Mouse (Mus musculus) limb, embryonic 12.5 days (tissue): Measurements from ENCODE around the gene P2ry6. TPM values are rescaled to one million over a fixed set of nuclear protein-coding genes. Genes with fewer than 3 reads are reported as not detected.

Experiments
- ATAC-seq: fragments of 200-750 bp; cut with Nextera tagmentation; 2 replicates; pipeline ENCODE4 v1.8.0; 2017; ENCODE audit warnings: low read depth, moderate TSS enrichment; ENCODE audit not compliant: insufficient number of reproducible peaks, insufficient read depth, low FRiP score, low TSS enrichment
- H3K27ac ChIP-seq: fragments of 300-500 bp; sonication (generic); 2 replicates; pipeline ENCODE4 v1.5.1; 2016; ENCODE audit warnings: mild to moderate bottlenecking, moderate library complexity
- H3K27me3 ChIP-seq: fragments of 300-500 bp; sonication (generic); 2 replicates; pipeline ENCODE4 v1.6.1; 2016; ENCODE audit warnings: mild to moderate bottlenecking, moderate library complexity
- H3K36me3 ChIP-seq: fragments of 300-500 bp; sonication (generic); 2 replicates; pipeline ENCODE4 v1.6.1; 2016; ENCODE audit warnings: mild to moderate bottlenecking, moderate library complexity
- H3K4me1 ChIP-seq: fragments of 300-500 bp; sonication (generic); replicated peaks from 2 replicates; pipeline ENCODE4 v1.6.1; 2016
- H3K4me2 ChIP-seq: fragments of 300-500 bp; sonication (generic); 2 replicates; pipeline ENCODE4 v1.6.1; 2016; ENCODE audit warnings: mild to moderate bottlenecking, moderate library complexity
- H3K4me3 ChIP-seq: fragments of 300-500 bp; sonication (generic); replicated peaks from 2 replicates; pipeline ENCODE4 v1.5.1; 2016; ENCODE audit warnings: mild to moderate bottlenecking
- H3K9ac ChIP-seq: fragments of 300-500 bp; sonication (generic); replicated peaks from 2 replicates; pipeline ENCODE4 v1.6.1; 2016; ENCODE audit warnings: mild to moderate bottlenecking, moderate library complexity
- H3K9me3 ChIP-seq: fragments of 300-500 bp; sonication (generic); 2 replicates; pipeline ENCODE4 v1.6.1; 2016; ENCODE audit warnings: mild to moderate bottlenecking, moderate library complexity
- WGBS: fragments of 180-500 bp; shearing (Covaris S2); methylation state at CpG from one replicate; pipeline ENCODE4 v1.1.7; 2016; 5-methylcytosine and 5-hydroxymethylcytosine counted together
- polyA plus RNA-seq: library from polyadenylated mRNA; unstranded; fragments of >200 nt; fragmentation: Nextera tagmentation; extraction: Ambion mirVana; gene quantifications from 2 replicates; pipeline ENCODE4 v1.2.1, GENCODE M21; 2016

The P2ry6 gene
- polyA plus RNA-seq, 1 experiment from 2014 or later, result 2.0 TPM

DNA sequence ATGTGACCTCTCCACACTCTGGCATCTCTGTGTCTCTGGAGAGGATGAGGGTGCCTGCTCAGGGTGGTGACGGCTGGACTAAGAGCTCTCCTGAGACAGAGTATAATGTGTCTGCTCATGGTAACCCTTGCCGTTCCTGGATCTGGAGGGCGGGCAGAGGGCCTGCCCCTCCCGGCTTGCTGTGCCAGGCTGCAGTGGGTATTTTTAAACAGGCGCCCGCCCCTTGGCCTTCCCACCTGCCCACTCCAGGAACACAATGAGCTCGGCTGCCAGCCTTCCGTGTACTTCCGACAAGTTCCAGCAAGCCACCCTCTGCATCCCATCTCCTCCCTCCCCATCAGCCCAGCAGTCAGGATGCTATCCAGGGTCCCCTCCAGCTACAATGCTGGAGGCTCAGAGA, 62.7 kb downstream of the P2ry6 start:
- no peak overlapping the region for H3K4me3 ChIP-seq
- peak overlapping the region; percentile 35 for H3K4me2 ChIP-seq
- H3K4me1 ChIP-seq, result peaks cover 60% of the 10 kb centered on the region
- H3K36me3 ChIP-seq, result peaks cover 57% of the 10 kb centered on the region
- H3K27me3 ChIP-seq, result no peaks in the 10 kb centered on the region
- no peaks in the 10 kb centered on the region for H3K9me3 ChIP-seq
- H3K9ac ChIP-seq, result 0 out of 2 replicates have a peak overlapping the region, but pooled peaks have one; percentile 13
- H3K27ac ChIP-seq, result peak overlapping the region; percentile 51; the same call in 1 of the 2 replicates
- WGBS, result 59% methylated on average over 9 of the region's 9 CpGs
- ATAC-seq, result no peak

DNA sequence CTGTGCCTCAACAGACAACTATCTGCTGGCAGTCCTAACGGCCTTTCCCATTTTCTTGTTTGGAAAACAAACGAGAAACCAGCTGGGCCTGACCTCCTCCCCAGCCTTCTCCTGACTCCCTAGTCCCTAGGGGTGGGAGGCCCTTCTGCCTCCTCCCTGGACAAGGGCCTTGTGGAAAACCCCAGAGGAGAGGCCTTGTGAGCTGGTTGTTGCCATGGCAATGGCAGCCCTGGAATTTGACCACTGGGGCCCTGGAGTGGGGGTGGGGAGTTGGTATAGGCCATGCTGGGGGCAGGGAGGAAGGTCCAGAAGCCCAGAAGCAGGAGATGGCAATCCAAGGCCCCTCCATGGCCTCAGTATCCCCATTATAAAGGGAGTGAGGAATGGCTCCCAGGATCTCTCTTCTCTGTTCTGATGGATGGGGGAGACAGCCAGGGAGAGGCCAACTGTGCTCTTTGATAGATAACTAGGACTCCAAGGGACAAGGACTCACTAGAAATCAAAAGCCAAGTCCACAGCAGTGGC, 63.1 kb downstream of the P2ry6 start:
- ATAC-seq, result no peak
- H3K4me1 ChIP-seq, result peaks cover 56% of the 10 kb centered on the region
- no peak overlapping the region for H3K4me3 ChIP-seq
- peaks cover 52% of the 10 kb centered on the region for H3K36me3 ChIP-seq
- H3K4me2 ChIP-seq, result peak overlapping the region; percentile 35
- WGBS, result 8% methylated on average over 2 of the region's 2 CpGs
- no peaks in the 10 kb centered on the region for H3K27me3 ChIP-seq
- peak overlapping the region; percentile 51; the same call in 1 of the 2 replicates for H3K27ac ChIP-seq
- H3K9me3 ChIP-seq, result no peaks in the 10 kb centered on the region
- H3K9ac ChIP-seq, result 0 out of 2 replicates have a peak overlapping the region, but pooled peaks have one; percentile 24

DNA sequence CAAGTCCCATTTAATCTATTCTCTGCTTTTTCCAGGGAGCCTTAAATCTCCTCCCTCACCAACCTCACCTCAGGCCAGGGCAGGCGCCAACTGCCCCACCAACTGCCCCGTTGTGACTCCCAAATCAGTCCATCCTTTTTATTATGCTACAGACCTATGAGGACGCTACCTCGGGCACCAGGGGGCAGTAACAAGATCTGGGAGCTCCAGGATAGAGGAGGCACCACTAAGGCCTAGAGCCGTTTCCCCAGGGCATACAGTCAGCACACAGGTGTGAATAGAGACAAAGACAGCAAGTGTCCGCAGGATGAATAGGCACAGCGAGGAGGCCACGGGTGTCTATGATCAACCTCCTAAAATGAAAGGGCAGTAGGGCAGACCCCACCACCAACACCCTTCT, 65.9 kb downstream of the P2ry6 start:
- H3K4me3 ChIP-seq, result no peak overlapping the region
- no peak overlapping the region for H3K9ac ChIP-seq
- no peak overlapping the region for H3K4me2 ChIP-seq
- WGBS, result 47% methylated on average over 8 of the region's 8 CpGs
- no peaks in the 10 kb centered on the region for H3K27me3 ChIP-seq
- peaks cover 45% of the 10 kb centered on the region for H3K4me1 ChIP-seq
- H3K36me3 ChIP-seq, result peaks cover 42% of the 10 kb centered on the region
- H3K9me3 ChIP-seq, result no peaks in the 10 kb centered on the region
- peak overlapping the region; percentile 89 for H3K27ac ChIP-seq
- no peak for ATAC-seq

DNA sequence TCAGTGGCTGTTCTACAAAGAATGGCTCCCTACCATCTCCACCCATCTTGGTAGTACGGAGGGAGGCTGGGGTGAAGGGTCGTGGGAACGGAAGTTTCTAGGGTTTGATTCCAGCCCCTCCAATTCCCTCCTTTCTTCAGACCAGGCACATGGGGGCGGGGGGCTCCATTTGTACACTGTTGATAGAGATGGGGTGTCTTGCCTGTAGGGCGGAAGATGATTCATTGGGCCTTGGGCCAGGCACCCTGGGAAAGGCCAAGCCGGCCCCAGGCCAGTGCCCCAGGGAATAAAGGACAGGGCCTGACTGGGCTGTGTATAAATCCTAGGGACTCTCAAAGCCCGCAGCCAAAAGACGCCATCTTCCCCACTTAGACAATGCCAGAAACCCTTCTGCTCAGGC, 66.4 kb downstream of the P2ry6 start:
- no peak overlapping the region for H3K4me3 ChIP-seq
- 0 out of 2 replicates have a peak, but pooled peaks have one; percentile 16 for ATAC-seq
- WGBS, result 84% methylated on average over 8 of the region's 8 CpGs
- H3K9me3 ChIP-seq, result no peaks in the 10 kb centered on the region
- H3K27ac ChIP-seq, result peak overlapping the region; percentile 89
- peaks cover 37% of the 10 kb centered on the region for H3K36me3 ChIP-seq
- H3K9ac ChIP-seq, result no peak overlapping the region
- no peaks in the 10 kb centered on the region for H3K27me3 ChIP-seq
- peak overlapping the region; percentile 42; the same call in 1 of the 2 replicates for H3K4me2 ChIP-seq
- peaks cover 42% of the 10 kb centered on the region for H3K4me1 ChIP-seq

- H3K27ac ChIP-seq, result peak overlapping the region; percentile 89
- H3K9ac ChIP-seq, result no peak overlapping the region
- peaks cover 32% of the 10 kb centered on the region for H3K36me3 ChIP-seq
- H3K9me3 ChIP-seq, result no peaks in the 10 kb centered on the region
- WGBS, result 4% methylated on average over 1 of the region's 1 CpGs
- H3K27me3 ChIP-seq, result no peaks in the 10 kb centered on the region
- peak overlapping the region; percentile 42 for H3K4me2 ChIP-seq
- H3K4me1 ChIP-seq, result peaks cover 35% of the 10 kb centered on the region
- no peak for ATAC-seq
- no peak overlapping the region for H3K4me3 ChIP-seq
These were observed 67.2 kb downstream of the P2ry6 start for GRCm38 (mm10) chr7:100907231-100907630.

DNA sequence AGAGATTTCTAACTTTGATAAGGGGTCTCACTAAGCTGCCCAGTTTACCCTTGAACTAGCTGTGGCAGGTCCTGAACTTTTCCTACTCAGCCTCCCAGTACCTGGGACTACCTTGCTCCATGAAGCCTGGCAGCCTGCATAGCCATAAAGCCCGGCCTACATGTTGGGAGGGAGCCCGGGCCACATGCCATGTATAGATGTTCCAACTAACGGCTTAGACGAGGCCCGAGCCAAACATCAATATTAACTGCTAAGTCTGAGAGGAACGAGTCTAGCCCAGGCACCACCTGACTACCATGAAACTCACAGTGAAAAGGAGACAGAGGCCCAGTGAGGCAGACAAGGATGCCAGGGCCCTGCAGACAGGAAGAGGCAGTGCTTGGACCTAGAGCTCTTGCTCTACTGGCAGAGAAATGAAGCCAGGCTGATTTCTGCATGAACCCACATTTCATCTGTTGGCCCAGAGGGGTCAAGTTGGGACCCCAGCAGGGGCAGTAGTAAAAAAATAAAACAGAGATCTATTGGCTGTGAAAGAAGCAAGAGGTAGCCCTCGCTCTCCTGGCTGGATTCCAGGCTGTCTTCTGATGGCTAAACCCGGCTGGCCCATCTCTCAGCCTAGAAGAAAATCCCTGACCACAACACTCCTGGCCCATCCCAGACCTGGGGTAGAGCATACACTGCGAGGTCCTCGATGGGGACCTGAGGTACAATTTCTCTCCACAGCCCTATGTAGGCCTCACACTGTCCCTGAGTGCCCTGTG, 68.2 kb downstream of the P2ry6 start:
- peaks cover 24% of the 10 kb centered on the region for H3K4me1 ChIP-seq
- no peak for ATAC-seq
- 90% methylated on average over 10 of the region's 10 CpGs for WGBS
- H3K36me3 ChIP-seq, result peaks cover 28% of the 10 kb centered on the region
- H3K27ac ChIP-seq, result no peak overlapping the region
- no peak overlapping the region for H3K4me3 ChIP-seq
- no peaks in the 10 kb centered on the region for H3K27me3 ChIP-seq
- no peaks in the 10 kb centered on the region for H3K9me3 ChIP-seq
- no peak overlapping the region for H3K4me2 ChIP-seq
- H3K9ac ChIP-seq, result no peak overlapping the region

GRCm38 (mm10) chr7:100905037-100905436, 69.4 kb downstream of the P2ry6 start:
- Histone ChIP-seq H3K4me2 (no peak overlapping the region), H3K27ac (no peak overlapping the region), H3K4me1 (peaks cover 17% of the 10 kb centered on the region), H3K9me3 (no peaks in the 10 kb centered on the region), H3K27me3 (no peaks in the 10 kb centered on the region), H3K4me3 (no peak overlapping the region), H3K9ac (no peak overlapping the region), H3K36me3 (peaks cover 27% of the 10 kb centered on the region)
- no peak for ATAC-seq
- WGBS, result 87% methylated on average over 7 of the region's 7 CpGs

GRCm38 (mm10) chr7:100904612-100905011, 69.8 kb downstream of the P2ry6 start:
- no peaks in the 10 kb centered on the region for H3K27me3 ChIP-seq
- no peak for ATAC-seq
- no peak overlapping the region for H3K4me3 ChIP-seq
- H3K9ac ChIP-seq, result no peak overlapping the region; the same call in 1 of the 2 replicates
- H3K9me3 ChIP-seq, result no peaks in the 10 kb centered on the region
- no peak overlapping the region for H3K4me2 ChIP-seq
- 85% methylated on average over 5 of the region's 5 CpGs for whole genome bisulfite sequencing
- H3K4me1 ChIP-seq, result peaks cover 17% of the 10 kb centered on the region
- H3K27ac ChIP-seq, result no peak overlapping the region
- peaks cover 25% of the 10 kb centered on the region for H3K36me3 ChIP-seq

DNA sequence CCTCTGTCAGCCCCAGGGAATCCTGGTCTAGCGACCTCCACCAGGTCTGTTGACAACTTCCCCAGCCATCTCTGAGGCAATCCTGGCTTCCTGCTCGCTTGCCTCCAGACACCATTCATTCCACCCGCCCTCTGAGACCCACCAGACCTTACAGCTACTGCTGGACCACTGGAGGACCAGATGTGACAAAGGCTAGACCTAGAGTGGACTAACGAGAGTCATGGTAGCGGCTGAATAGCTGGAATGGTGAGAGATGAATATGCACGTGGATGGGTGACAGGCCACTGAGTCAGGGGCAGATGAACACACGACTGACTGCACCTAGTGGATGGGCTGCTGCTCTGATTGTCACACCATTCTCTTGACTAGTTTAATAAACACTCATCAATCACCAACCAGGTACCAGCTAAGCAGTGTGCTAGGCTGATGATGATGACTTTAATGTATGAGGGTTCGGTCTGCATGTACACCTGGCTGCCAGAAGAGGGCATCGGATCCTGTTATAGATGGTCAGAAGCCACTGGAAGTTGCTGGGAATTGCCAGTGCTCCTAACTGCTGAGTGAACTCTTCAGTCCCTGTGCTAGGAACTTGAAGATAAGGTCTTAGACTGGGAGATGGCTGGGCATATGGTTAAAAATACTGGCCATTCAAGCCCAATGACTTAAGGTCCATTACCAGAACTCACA, 71.9 kb downstream of the P2ry6 start:
- ATAC-seq, result no peak
- Histone ChIP-seq H3K9ac (no peak overlapping the region), H3K4me3 (no peak overlapping the region), H3K27ac (no peak overlapping the region), H3K27me3 (no peaks in the 10 kb centered on the region), H3K36me3 (peaks cover 24% of the 10 kb centered on the region), H3K9me3 (no peaks in the 10 kb centered on the region), H3K4me1 (peaks cover 2% of the 10 kb centered on the region), H3K4me2 (no peak overlapping the region)
- 83% methylated on average over 9 of the region's 9 CpGs for WGBS

GRCm38 (mm10) chr7:100897828-100898227, 76.6 kb downstream of the P2ry6 start:
- Histone ChIP-seq H3K27me3 (peaks cover 3% of the 10 kb centered on the region; the same call in 1 of the 2 replicates), H3K4me3 (no peak overlapping the region), H3K4me1 (peaks cover 33% of the 10 kb centered on the region), H3K9ac (no peak overlapping the region), H3K9me3 (no peaks in the 10 kb centered on the region), H3K4me2 (no peak overlapping the region), H3K36me3 (peaks cover 18% of the 10 kb centered on the region), H3K27ac (no peak overlapping the region)
- WGBS, result 81% methylated on average over 5 of the region's 5 CpGs
- no peak for ATAC-seq

- H3K9ac ChIP-seq, result peak overlapping the region; percentile 81
- no peaks in the 10 kb centered on the region for H3K9me3 ChIP-seq
- H3K4me1 ChIP-seq, result peaks cover 37% of the 10 kb centered on the region
- peak overlapping the region; percentile 56 for H3K4me3 ChIP-seq
- no peak overlapping the region for H3K27ac ChIP-seq
- H3K4me2 ChIP-seq, result peak overlapping the region; percentile 95
- ATAC-seq, result peak; percentile 18; the same call in 1 of the 2 replicates
- H3K36me3 ChIP-seq, result peaks cover 29% of the 10 kb centered on the region
- WGBS, result 2% methylated on average over 12 of the region's 12 CpGs
- peaks cover 3% of the 10 kb centered on the region; the same call in 1 of the 2 replicates for H3K27me3 ChIP-seq
These were observed 79.6 kb downstream of the P2ry6 start for GRCm38 (mm10) chr7:100894833-100895226.
